Mouse (Mus musculus) E14TG2a.4 (cell line): ENCODE measurements around the gene Ube2h.

ENCODE experiments used
- H3K27me3 ChIP-seq: 2 replicates; pipeline ENCODE4 v1.6.1; 2014; ENCODE audit warnings: low read length, control low read depth; ENCODE audit not compliant: insufficient read depth
- H3K36me3 ChIP-seq: 2 replicates; pipeline ENCODE4 v1.6.1; 2014; ENCODE audit warnings: low read length, control low read depth; ENCODE audit not compliant: insufficient read depth
- H3K4me1 ChIP-seq: replicated peaks from 2 replicates; pipeline ENCODE4 v1.6.1; 2014; ENCODE audit warnings: low read depth, low read length, control low read depth
- H3K4me3 ChIP-seq: replicated peaks from 2 replicates; pipeline ENCODE4 v1.5.1; 2014; ENCODE audit warnings: mild to moderate bottlenecking, low read length
- H3K9me3 ChIP-seq: 2 replicates; pipeline ENCODE4 v1.6.1; 2014; ENCODE audit warnings: low read length, control low read depth
- CTCF ChIP-seq: conservative IDR thresholded peaks from 2 replicates; pipeline ENCODE4 v1.5.1; 2014; ENCODE audit warnings: low read length
- NANOG ChIP-seq: IDR thresholded peaks from 2 replicates; pipeline ENCODE4 v1.6.1; 2014; ENCODE audit warnings: borderline replicate concordance, low read length, mixed read lengths
- POU5F1 ChIP-seq: IDR thresholded peaks from 2 replicates; pipeline ENCODE4 v1.6.1; 2014; ENCODE audit warnings: low read length, borderline replicate concordance

The Ube2h gene

DNA sequence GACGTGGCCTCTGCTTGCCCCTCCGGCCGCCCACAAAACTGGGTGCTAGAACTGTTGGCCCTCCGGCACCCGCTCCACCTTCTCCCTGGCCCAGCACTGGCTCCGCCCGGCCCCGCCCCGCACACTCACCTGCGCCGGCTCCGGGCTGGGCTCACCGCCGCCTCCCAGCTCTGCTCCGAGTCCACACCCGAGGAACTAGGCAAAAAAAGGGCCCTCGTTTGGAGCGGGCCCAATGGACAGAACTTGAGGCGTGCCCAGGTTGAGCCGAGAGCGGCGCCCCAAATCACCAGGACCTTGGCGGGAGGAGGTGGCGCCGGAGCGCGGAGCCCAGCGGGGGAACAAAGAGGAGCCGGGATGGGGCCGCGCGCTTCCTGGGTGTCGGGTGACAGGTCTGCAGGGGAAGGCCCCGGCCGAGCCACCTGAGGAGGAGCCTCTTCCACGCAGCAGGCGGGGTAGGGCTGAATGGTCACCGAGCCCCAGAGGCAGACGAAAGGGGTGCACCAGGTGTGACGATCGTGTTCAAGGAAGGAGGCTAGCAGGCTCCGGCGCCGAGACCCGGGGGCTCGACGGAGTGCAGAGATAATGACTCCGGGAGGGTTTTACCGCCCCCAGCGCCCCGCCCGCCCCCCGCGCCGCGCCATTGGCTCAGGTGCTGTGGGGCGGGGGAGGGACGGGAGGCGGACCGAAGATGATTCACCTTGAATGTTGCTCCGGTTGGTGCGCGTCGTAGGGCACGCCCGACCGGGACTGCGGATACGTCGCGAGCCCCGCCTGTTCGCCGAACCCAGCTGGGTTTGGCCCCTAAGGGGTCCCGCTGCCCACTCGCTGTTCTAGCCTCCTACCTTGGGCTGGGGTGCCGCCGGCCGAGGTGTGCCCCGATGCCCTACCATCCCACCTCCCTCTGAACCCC lies 130.5 kb downstream of the Ube2h start:
- H3K4me1 ChIP-seq = peaks cover 70% of the 10 kb centered on the region
- no peak for TF ChIP-seq POU5F1
- no peak for TF ChIP-seq CTCF
- no peak for TF ChIP-seq NANOG
- H3K4me3 ChIP-seq = peak overlapping the region; percentile 99
- peaks cover 6% of the 10 kb centered on the region; the same call in 1 of the 2 replicates for H3K27me3 ChIP-seq
- peaks cover 41% of the 10 kb centered on the region for H3K36me3 ChIP-seq
- H3K9me3 ChIP-seq = no peaks in the 10 kb centered on the region

DNA sequence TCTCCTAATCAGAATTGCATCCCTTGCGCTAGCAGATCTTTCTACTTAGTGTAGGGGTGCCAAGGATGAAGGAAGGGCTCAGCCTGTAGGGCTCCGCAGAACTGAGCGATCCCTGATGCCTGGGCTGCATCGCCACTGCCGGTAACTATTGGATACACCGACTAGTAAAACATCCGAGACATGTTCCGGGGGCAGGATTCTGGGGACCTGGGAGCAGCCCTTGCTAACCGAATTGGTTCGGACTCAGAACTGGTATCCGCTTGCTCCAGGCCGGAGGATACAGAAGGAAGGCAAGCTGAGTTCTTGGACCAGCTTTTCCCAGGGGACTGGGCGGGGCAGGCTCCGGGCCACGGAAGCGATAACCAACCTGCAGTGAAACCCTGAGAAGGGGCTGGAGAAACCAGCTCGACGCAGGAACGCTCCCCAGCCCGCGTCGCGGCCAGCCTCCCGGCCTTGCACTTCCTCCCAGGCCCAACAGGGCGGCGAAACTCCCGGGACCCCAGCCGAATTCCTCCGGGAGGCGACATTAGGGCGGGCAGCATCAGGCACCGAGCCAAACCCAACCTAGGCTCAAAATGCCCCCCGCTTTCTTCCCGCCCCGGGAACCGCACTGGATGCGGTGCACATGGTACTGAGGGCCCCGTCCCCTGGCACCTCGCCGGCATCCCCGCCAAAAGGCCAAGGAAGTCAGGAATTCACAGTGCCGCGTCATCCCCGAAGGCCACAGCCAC lies 131.4 kb downstream of the Ube2h start:
- peaks cover 6% of the 10 kb centered on the region; the same call in 1 of the 2 replicates for H3K27me3 ChIP-seq
- peak overlapping the region; percentile 99 for H3K4me3 ChIP-seq
- no peaks in the 10 kb centered on the region for H3K9me3 ChIP-seq
- H3K36me3 ChIP-seq = peaks cover 49% of the 10 kb centered on the region
- peaks cover 70% of the 10 kb centered on the region for H3K4me1 ChIP-seq
- TF ChIP-seq NANOG (no peak), CTCF (peak; percentile 57)

DNA sequence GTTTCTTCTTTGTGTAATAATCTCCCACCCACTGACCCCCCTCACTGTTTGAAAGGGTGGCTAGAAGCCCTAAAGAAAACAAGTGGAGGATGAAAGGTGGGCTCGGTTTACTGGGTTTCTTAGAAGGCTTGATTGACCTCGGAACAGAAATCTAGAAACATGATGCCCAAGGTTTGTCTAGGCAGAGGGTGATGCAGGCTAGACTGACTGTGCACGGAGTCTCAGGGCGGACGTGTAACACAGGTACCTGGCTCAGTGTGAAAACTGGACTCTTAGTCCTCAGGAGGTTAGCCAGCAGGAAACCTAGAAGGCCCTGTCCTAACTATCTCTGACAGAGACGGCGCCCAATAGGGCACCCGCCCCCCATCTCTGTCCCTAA lies 131.9 kb downstream of the Ube2h start:
- H3K4me1 ChIP-seq = peaks cover 71% of the 10 kb centered on the region
- H3K27me3 ChIP-seq = peaks cover 6% of the 10 kb centered on the region; the same call in 1 of the 2 replicates
- H3K36me3 ChIP-seq = peaks cover 55% of the 10 kb centered on the region
- peak overlapping the region; percentile 99 for H3K4me3 ChIP-seq
- no peaks in the 10 kb centered on the region for H3K9me3 ChIP-seq
- TF ChIP-seq CTCF (no peak), POU5F1 (no peak), NANOG (no peak)

DNA sequence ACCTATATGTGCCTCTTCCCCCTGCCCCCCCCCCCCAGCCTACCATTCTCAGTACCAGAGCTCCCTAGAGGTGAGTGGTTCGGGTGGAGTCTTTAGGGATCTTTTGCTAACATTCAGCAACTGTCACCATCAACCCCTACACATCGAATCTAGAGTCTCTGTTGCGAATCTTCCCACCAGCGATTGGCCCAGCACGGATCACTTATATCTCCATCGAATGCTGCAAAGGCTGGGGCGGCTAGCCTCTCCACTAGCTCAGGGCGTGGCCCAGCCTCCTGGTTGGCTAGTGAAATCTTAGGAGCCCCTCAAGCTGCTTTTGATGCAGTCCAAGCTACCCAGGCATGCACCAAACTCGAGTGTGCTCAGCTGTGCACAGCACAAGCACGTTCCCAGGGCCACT lies 132.4 kb downstream of the Ube2h start:
- peaks cover 71% of the 10 kb centered on the region for H3K4me1 ChIP-seq
- H3K9me3 ChIP-seq = no peaks in the 10 kb centered on the region
- H3K36me3 ChIP-seq = peaks cover 55% of the 10 kb centered on the region
- H3K4me3 ChIP-seq = peak overlapping the region; percentile 99
- TF ChIP-seq POU5F1 = no peak
- no peak for TF ChIP-seq CTCF
- no peak for TF ChIP-seq NANOG
- H3K27me3 ChIP-seq = peaks cover 6% of the 10 kb centered on the region; the same call in 1 of the 2 replicates

DNA sequence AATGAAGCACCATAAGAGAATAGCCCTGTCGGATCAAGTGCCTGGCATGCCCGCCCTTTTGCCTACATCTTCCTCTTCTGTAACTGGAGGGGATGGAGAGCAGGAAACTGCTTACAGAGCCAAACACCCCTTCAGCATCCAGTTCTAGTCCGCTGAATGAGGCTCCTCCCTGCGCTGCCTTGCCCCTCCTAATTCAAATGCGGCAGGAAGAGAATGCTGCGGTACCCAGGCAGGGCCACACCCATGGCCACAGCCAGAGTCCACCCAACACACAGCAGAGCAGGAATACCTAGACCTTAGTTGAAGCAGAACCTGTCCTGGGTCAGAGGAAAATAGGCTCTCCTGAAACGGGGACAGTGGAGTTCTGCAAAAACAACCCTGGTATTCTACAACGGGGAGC lies 133.1 kb downstream of the Ube2h start:
- peak overlapping the region; percentile 99 for H3K4me3 ChIP-seq
- peaks cover 2% of the 10 kb centered on the region; the same call in 1 of the 2 replicates for H3K27me3 ChIP-seq
- TF ChIP-seq CTCF = no peak
- no peak for TF ChIP-seq POU5F1
- TF ChIP-seq NANOG = no peak
- H3K4me1 ChIP-seq = peaks cover 71% of the 10 kb centered on the region
- H3K36me3 ChIP-seq = peaks cover 62% of the 10 kb centered on the region
- H3K9me3 ChIP-seq = no peaks in the 10 kb centered on the region

DNA sequence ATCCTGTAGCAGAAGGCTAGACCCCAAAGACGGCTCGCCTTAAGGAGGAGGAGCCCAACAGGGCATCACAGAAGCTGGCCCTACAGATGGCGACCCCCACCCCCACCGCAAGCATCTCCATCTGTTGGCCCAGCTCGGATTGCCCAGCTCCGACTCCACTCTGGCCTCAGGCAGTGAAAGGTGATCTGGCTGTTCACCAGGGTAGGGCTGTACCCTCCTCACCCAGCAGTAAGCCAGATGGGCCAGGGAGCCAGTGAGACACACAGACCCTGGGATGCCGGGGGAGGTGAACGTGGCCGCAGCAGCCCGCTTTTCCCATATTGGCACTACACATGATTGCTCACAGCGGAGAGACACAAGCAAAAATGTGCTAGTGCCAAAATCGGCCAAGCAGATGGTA lies 135.2 kb downstream of the Ube2h start:
- no peak for TF ChIP-seq POU5F1
- no peak for TF ChIP-seq NANOG
- TF ChIP-seq CTCF = no peak
- Histone ChIP-seq H3K4me3 (peak overlapping the region; percentile 99), H3K36me3 (peaks cover 76% of the 10 kb centered on the region), H3K9me3 (no peaks in the 10 kb centered on the region), H3K27me3 (no peaks in the 10 kb centered on the region), H3K4me1 (peaks cover 85% of the 10 kb centered on the region)

DNA sequence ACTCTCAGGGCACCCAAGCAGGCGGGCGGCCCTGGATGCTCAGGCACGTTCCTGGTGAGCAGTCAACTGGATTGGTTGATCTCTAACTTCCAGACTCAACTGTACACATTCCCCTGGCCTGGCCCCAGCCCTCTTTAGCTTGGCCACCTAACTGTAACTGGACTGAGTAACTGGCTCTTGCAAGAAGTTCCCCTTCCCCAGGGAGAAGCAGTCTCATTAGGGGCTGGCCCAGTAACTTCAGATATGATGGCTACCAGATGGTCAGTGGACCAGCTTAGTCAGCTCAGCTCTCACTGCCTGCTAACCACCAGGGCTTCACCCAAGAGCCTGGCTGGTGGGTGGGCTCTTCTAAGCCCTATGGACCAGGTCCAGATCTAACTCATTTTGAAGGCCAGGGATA lies 136.1 kb downstream of the Ube2h start:
- peaks cover 82% of the 10 kb centered on the region for H3K36me3 ChIP-seq
- H3K27me3 ChIP-seq = no peaks in the 10 kb centered on the region
- H3K9me3 ChIP-seq = no peaks in the 10 kb centered on the region
- H3K4me1 ChIP-seq = peaks cover 91% of the 10 kb centered on the region
- H3K4me3 ChIP-seq = peak overlapping the region; percentile 67
- TF ChIP-seq POU5F1 (no peak), NANOG (no peak), CTCF (no peak)

DNA sequence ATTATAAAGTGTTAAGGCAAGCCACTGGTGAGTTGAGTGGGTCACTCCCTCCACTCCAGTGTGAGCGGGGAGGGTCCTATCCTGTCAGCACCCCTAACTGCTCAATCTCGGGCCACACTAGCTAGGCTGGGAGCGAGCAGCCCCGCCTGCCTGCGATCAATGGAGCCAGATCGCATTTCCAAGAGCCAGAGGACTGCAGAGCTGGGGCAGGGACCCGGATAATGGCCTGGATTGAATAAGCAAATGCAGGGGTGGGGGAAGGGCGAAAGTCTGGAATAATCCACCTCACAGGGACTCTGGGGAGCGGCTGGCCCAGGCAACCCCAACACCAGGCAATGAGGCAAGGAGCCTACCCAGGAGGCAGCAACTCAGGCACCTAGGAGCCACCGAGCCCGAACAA lies 137.1 kb downstream of the Ube2h start:
- peak overlapping the region; percentile 67 for H3K4me3 ChIP-seq
- H3K4me1 ChIP-seq = peaks cover 95% of the 10 kb centered on the region
- no peak for TF ChIP-seq CTCF
- TF ChIP-seq NANOG = no peak
- TF ChIP-seq POU5F1 = no peak
- no peaks in the 10 kb centered on the region for H3K9me3 ChIP-seq
- peaks cover 77% of the 10 kb centered on the region for H3K36me3 ChIP-seq
- no peaks in the 10 kb centered on the region for H3K27me3 ChIP-seq
